Mouse (Mus musculus): ENCODE data around the gene Slc7a14.
A peak's percentile ranks its signal among the peaks of the same experiment; 100 is the strongest.
"Not testable (repeated sequence)": the region's sequence is repeated elsewhere in the genome, so short reads cannot be mapped to it uniquely, and the experiment has no call there.

The Slc7a14 gene

DNA sequence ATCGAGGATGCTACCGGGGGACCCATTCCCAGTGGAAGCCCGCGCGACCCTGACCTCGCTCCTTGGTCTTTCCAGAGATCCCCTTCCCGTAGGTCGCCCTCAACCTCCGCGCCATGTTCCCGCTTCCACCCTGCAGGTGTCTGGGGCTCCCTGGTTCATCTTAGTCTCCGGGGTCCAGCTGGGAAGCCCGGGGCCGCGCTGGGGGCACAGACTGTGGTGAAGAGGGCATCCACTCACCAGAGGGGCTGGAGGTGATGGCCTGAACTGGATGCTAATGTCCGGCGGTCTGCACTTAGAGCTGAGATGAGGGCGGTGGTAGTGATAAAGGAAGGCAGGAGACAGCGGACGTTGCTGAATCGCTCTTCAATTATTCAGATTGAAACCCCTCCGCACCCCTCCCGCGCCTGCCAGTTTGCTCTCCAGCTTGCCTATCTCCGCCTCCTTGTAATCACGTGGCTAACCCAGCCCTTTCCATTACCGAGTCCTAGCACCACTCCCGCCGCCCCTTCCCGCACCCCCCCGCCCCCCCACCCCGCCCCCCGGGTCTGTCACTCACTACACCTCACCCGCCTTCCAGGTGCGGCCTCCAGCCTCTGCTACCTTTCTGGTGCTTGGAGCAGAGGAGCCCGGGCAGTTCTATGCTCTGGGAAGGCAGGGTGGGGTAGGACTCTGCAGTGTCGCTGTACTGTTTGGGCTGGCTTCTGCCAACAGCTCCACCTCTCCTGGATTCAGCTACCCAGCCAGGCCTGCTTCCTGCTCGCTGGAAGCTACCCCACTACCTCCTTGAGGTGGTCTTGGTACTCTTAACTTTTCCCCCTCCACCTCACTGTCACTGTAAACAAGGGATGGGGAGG, at the start of gene Slc7a14:
Gene Slc7a14 (minus strand): TSS at position 445 of the 854 bp plus-strand sequence.
- peak; percentile 49 for DNase-seq (ENCODE audit: low spot score)

- no peak for DNase-seq (ENCODE audit: low spot score)
These were observed 36.4 kb upstream of the Slc7a14 start for GRCm38 (mm10) chr3:31346540-31346939.

DNA sequence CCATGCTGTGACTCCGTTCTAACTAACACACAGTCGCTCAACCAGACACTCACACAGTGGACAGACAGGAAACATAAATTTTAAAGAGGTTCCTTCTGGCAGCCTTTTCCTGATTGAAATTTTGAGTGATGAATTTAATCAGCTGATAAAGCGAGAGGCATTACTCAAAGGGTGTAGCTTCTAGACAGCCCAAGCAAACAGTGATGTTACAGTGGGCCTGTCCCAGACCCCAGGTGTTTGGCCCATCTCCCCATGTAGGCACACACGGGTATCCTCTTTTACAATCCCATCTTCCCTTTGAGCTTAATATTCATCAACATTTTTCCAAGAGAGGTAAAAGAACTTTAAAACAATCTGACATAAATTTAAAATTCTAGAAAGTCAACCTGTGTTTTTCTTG, 35.6 kb upstream of the Slc7a14 start:
- no peak for DNase-seq (ENCODE audit: low spot score)

DNA sequence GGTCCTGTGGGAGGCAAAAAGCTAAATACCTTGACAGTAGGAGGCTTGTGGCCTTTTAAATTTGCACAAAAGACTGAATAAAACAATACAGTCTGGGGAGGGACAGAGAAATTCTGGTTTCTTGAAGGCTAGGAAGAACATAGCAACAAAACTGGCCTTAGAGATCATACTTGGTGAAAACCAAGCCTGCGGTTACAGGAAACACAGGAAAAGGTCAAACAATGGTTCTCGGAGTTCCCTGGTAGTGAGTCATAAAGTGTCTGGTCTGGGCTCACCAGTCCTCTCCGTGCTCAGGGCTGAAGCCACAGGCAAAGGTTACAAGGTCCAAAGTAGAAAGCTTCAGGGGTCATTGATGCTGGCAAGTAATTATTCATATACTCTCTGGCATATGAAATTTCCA, 29.1 kb upstream of the Slc7a14 start:
- no peak for DNase-seq (ENCODE audit: low spot score)

- DNase-seq (ENCODE audit: low spot score): peak; percentile 4
These were observed 18.2 kb upstream of the Slc7a14 start for GRCm38 (mm10) chr3:31328237-31328836.

- no peak for DNase-seq (ENCODE audit: low spot score)
These were observed 17.6 kb upstream of the Slc7a14 start for GRCm38 (mm10) chr3:31327791-31328190.

DNA sequence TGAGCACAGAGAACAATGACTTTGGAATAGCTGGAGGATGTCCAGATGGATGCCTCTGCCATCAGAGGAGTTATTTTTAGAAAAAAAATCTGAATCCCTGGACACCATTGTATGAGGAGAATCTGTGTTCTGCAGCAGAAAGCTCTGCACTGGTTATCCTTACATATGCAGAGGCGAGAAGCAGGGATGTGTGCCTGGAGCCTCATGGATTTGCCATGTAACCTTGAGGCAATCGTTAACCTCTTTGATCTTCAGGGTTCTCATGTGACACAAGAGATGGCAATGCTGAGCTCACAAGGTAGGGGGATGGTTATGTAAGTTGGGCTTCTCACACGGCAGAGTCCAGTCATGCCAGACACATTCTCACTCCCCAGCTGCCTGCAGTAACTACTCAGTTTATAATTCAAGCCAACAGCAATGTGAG, 14.1 kb upstream of the Slc7a14 start:
- no peak for DNase-seq (ENCODE audit: low spot score)

GRCm38 (mm10) chr3:31309371-31309933, 726 bp downstream of the Slc7a14 start:
- DNase-seq (ENCODE audit: low spot score): peak; percentile 22

DNA sequence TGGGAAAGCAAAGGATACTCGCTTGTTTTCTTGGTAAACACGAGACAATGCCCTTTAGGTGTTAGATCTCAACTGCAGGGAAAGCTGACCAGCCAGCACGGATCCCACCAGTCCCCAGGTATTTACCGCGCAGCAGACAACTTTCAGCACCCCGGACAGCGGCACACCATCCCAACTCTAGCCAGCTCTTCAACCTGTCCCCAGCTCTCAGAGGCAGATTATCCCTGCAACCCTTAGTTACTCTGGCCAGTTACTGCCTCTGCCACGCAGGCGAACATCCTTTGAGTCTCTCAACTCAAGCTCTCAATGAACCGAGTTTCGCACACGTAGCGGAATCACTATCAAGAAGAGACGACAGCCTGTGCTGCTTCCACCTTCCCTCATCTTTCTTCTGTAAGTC, 1.3 kb downstream of the Slc7a14 start:
- peak; percentile 83 for DNase-seq (ENCODE audit: low spot score)

DNA sequence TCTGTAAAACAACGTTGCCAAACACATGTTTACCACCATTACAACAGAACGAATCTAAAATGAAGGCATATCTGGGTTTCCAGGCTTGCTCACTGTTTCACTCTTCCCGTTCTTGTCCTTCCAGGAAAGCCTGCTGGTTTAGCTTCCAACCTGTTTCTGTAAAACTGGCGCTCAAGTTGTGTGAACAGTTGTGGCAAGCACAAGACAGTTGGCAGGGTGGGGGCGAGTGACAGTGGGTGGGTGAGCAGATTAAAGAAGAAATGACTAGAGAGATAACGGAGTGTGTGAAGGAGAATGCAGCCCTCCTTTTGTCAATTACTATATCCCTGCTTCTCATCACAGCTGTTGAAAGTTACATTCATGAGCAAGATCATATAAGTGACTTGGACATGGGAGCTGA, 2.2 kb downstream of the Slc7a14 start:
- no peak for DNase-seq (ENCODE audit: low spot score)

- DNase-seq (ENCODE audit: low spot score): no peak
These were observed 18.2 kb downstream of the Slc7a14 start for GRCm38 (mm10) chr3:31291673-31292602.

DNA sequence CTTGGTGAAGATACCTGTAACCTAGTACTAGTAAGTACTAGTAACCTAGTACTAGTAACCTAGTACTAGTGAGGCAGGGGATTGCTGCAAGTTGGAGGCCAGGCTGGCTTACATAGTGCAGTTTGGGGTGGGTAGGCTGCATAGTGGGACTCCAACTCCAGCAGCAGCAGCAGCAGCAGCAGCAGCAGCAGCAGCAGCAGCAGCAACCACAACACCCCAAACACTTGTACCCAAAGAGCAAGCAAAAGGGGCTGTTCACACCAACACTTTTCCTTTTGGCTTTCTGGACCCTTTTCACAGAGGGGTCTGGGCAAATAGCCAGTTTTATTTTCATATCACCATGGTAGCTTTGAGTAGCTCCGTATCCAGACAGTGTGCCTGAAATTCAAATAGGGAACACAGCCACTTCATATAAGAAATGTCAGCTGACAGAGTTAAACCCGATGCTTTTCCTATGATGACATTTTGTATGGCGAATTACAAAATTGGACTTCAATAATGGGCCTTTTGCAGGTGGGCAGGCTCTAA, 22.7 kb downstream of the Slc7a14 start:
- DNase-seq (ENCODE audit: low spot score): no peak

GRCm38 (mm10) chr3:31281116-31281515, 29.1 kb downstream of the Slc7a14 start:
- no peak for DNase-seq (ENCODE audit: low spot score)

GRCm38 (mm10) chr3:31274875-31275274, 35.3 kb downstream of the Slc7a14 start:
- DNase-seq (ENCODE audit: low spot score): no peak

DNA sequence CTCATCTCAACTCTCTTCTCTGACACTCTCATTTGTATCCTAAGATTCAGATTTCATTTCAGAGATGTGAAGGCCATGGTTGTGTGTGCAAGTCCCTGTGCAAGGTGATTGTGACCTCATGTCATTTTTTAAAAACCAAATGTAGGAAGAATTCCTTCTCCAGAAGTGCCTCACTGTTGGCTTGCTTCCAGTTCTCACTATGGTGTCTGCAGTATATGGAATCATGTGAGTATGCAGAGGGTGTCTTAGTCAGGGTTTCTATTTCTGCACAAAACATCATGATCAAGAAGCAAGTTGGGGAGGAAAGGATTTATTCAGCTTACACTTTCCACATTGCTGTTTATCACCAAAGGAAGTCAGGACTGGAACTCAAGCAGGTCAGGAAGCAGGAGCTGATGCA, 36.9 kb downstream of the Slc7a14 start:
- DNase-seq (ENCODE audit: low spot score): not testable (repeated sequence)

GRCm38 (mm10) chr3:31272635-31273034, 37.5 kb downstream of the Slc7a14 start:
- DNase-seq (ENCODE audit: low spot score): peak; percentile 21

- no peak for DNase-seq (ENCODE audit: low spot score)
These were observed 40.4 kb downstream of the Slc7a14 start for GRCm38 (mm10) chr3:31269551-31270317.

GRCm38 (mm10) chr3:31267921-31268320, 42.3 kb downstream of the Slc7a14 start:
- DNase-seq (ENCODE audit: low spot score): no peak

DNA sequence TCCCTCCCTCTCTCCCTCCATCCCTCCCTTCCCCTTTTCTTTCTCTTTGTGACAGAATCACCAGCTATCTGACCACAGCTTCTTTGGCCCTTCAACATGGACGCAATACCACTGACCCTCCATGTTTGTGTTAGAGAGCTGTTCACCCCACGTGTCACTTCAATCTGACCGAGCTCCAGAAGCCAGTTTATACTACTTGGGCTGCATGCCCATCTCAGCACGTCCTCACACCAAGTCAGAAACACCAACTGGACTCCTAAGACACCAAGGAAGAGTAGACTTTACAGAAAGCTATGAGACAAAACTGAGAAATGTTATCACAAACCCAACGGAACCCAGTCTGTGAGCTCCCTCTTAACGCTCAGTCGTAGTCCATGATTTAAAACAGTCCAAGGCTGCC, 43.2 kb downstream of the Slc7a14 start:
- DNase-seq (ENCODE audit: low spot score): no peak

DNA sequence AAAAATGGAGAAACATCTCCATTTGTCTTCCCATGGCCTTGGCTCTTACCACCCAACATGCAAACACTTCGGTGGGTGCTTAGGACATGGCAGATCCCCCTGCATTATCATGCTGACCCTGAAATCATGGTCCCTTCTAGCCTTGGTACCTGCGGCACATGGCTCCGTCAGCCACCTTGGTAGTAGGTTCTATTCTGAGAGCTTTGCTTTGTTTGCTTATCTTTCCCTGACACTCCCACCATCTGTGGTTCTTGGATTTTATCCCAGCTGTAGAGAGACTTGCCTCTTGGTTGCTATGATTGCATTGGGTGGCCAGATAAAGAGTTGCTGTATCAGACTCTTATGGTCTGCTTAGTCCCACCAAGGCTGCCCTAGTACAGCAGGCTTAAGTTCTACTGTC, 46.6 kb downstream of the Slc7a14 start:
- no peak for DNase-seq (ENCODE audit: low spot score)

DNA sequence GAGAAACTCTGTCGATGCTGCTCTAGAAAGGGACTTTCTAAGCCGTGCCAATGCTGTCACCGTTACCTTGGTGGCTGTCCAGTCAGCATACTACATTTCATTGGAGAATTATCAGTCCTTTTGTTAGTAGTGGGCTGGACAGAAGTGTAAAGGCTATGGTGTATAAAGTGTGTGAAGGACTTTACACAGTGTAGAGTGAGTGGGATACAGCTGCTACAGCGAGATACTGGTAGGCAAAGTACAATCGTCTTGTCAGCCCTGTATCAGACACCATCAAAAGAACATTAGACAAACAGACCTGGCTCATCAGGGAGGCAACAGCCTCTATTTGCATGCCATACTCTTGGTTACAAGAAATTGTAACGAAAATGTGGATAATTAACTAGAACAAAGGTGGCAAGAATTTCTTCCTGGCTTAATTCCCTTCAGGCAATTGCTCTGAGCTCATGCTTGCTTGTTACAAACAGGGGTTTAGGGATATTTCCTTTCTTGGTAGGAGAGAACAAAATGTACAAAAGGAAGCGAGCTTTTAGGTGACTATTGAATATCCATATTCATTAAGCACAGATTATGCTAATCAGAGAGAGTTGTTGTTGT, 48.7 kb downstream of the Slc7a14 start:
- no peak for DNase-seq (ENCODE audit: low spot score)

Data from embryo, embryonic 10.5 days (tissue).